Mouse (Mus musculus) kidney, adult 2 months (tissue): ENCODE measurements around the gene Ptprb. TPM values are rescaled to one million over a fixed set of nuclear protein-coding genes. Genes with fewer than 3 reads are reported as not detected.

Experiments used
- DNase-seq: peaks from one replicate; pipeline ENCODE4 v3.0.0; 2021
- H3K27ac ChIP-seq: fragments of 200-500 bp; 2 replicates; pipeline ENCODE4 v1.5.1; 2012; ENCODE audit warnings: low read depth, low read length, control low read depth, inconsistent platforms; ENCODE audit not compliant: insufficient read depth
- H3K27me3 ChIP-seq: fragments of 200-500 bp; replicated peaks from 2 replicates; pipeline ENCODE4 v1.6.1; 2012; ENCODE audit warnings: mild to moderate bottlenecking, moderate library complexity, low read length, inconsistent platforms; ENCODE audit not compliant: control insufficient read depth, insufficient read depth
- H3K36me3 ChIP-seq: fragments of 200-500 bp; 2 replicates; pipeline ENCODE4 v1.6.1; 2012; ENCODE audit warnings: mild to moderate bottlenecking, moderate library complexity, low read length, inconsistent platforms; ENCODE audit not compliant: control insufficient read depth, insufficient read depth
- H3K4me1 ChIP-seq: fragments of 200-500 bp; 2 replicates; pipeline ENCODE4 v1.6.1; 2011; ENCODE audit warnings: low read length; ENCODE audit not compliant: control insufficient read depth, insufficient read depth
- H3K4me3 ChIP-seq: fragments of 200-500 bp; 2 replicates; pipeline ENCODE4 v1.5.1; 2011; ENCODE audit warnings: mild to moderate bottlenecking, low read depth, low read length, control low read depth; ENCODE audit not compliant: insufficient read depth
- CTCF ChIP-seq: fragments of 200-500 bp; conservative IDR thresholded peaks from 2 replicates; pipeline ENCODE4 v1.5.1; 2011; ENCODE audit warnings: low read depth, mild to moderate bottlenecking, control low read depth, low read length, moderate library complexity, mixed read lengths; ENCODE audit not compliant: insufficient read depth, insufficient read length
- POLR2A ChIP-seq: fragments of 200-500 bp; IDR thresholded peaks from one replicate; pipeline ENCODE4 v1.6.1; 2011; ENCODE audit warnings: low read depth, low read length, control low read depth
- WGBS: fragments of 180-500 bp; shearing (Covaris S2); methylation state at CpG from one replicate; pipeline ENCODE4 v1.1.7; 2018; 5-methylcytosine and 5-hydroxymethylcytosine counted together
- polyA plus RNA-seq: library from polyadenylated mRNA; depleted of rRNA; stranded (reverse); fragments of >200 nt; gene quantifications from 2 replicates; pipeline ENCODE4 v1.2.3, GENCODE M21; 2012; rRNA removed

The Ptprb gene
- polyA plus RNA-seq, 1 experiment = 12.5 TPM

DNA sequence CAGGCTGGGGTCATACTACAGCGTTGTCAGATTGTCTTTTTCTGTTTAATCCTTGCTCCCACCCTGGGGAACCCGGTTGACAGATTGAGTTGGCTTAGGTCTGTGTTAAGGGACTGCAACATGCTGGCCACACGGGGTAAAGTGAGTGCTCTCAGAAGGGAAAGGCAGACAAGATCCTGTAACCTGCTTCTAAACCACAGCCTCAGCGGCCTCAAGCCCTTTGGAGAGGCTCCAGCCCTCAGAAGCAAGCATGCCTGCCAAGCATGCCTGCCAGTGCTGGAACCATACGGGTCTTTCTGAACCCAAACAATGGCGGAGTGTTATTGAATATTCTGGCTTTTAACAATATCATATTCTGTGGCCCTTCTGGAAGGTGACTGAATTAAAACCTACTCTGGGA, 149.6 kb downstream of the Ptprb start:
- Histone ChIP-seq H3K27me3 (no peaks in the 10 kb centered on the region), H3K36me3 (no peaks in the 10 kb centered on the region), H3K4me3 (no peak overlapping the region), H3K27ac (no peak overlapping the region), H3K4me1 (no peaks in the 10 kb centered on the region)
- WGBS = 85% methylated on average over 6 of the region's 6 CpGs
- no peak for TF ChIP-seq POLR2A
- TF ChIP-seq CTCF = no peak
- no peak for DNase-seq

DNA sequence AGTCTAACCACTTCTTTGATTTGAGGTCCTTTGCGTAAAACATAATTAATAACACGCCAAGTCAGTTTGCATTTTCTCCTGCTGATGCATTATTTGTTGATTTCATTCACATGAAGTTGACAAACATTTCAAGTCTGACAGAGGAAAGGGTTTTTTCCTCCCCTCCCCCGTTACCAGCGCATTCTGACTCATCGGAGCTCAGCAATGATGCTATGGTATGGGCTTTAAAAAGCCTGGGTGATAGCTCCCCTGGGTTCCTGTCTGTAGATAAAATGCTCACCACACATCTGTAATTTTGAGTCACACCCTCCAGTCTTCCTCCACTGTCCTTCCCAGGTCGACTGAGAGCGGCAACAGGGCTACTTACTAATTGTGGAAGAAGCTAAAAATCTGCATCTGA, 150.9 kb downstream of the Ptprb start:
- Histone ChIP-seq H3K4me3 (no peak overlapping the region), H3K27ac (no peak overlapping the region), H3K4me1 (no peaks in the 10 kb centered on the region), H3K36me3 (no peaks in the 10 kb centered on the region), H3K27me3 (no peaks in the 10 kb centered on the region)
- WGBS = 86% methylated on average over 7 of the region's 7 CpGs
- TF ChIP-seq CTCF (no peak), POLR2A (no peak)
- DNase-seq = no peak

DNA sequence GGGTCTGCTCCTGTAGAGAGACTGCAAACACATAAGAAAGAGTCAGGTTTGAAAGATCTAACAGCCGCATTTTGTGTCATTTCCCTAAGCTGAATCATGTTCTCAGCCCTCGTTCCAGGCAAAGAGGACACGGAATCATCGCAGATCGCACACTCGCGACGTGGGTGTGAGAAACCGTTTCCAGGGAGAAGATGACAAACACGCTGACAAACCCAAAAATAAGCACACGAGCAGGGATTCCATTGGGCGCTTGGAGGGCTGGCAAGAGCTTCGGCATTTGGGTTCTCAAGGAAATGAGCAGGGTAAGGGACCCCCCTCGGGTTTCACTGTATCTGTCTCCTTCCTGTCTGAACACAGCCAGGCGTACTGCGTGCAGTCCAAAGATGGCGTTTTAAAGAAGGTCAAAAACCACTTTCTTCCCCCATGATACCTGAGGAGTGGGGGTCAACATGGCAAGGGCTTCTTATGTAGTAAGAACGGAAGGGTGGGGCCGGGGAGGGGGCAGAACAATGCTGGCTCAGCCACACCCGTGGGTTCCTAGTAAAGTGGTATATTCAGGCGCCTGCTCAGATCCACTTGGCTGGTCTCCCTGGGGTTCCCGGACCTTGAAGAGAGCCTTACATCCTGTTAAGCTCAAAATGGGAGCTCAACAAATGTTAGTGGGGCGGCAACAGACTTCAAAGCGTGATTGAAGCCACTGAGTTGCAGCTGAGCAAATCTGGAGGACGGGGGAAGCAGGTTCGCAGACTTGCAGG, 152.9 kb downstream of the Ptprb start:
- TF ChIP-seq CTCF = no peak
- no peak for TF ChIP-seq POLR2A
- no peaks in the 10 kb centered on the region for H3K27me3 ChIP-seq
- no peak overlapping the region for H3K27ac ChIP-seq
- no peaks in the 10 kb centered on the region for H3K4me1 ChIP-seq
- 91% methylated on average over 26 of the region's 26 CpGs for WGBS
- no peak overlapping the region for H3K4me3 ChIP-seq
- H3K36me3 ChIP-seq = no peaks in the 10 kb centered on the region
- DNase-seq = no peak

DNA sequence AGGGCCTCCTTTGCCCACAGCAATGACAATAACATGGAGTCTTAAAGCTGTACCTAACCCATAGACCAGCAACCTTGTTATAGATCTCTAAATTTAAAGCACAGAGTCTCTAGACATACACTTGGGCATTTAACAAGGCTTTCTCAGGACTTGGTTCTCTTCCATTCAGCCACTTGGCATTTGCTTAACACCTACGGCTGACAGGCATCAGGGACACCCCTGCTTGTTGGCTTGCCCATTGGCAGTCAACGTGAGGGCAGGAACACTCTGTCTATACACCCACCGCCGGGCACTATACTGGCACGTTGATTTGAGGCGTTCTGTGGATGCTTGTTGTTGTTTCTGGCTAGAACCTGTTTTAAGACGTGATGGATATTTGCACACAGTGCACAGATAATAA, 157.1 kb downstream of the Ptprb start:
- Histone ChIP-seq H3K4me3 (no peak overlapping the region), H3K4me1 (no peaks in the 10 kb centered on the region), H3K36me3 (no peaks in the 10 kb centered on the region), H3K27ac (no peak overlapping the region), H3K27me3 (no peaks in the 10 kb centered on the region)
- 87% methylated on average over 7 of the region's 7 CpGs for WGBS
- TF ChIP-seq POLR2A = no peak
- TF ChIP-seq CTCF = no peak
- no peak for DNase-seq

DNA sequence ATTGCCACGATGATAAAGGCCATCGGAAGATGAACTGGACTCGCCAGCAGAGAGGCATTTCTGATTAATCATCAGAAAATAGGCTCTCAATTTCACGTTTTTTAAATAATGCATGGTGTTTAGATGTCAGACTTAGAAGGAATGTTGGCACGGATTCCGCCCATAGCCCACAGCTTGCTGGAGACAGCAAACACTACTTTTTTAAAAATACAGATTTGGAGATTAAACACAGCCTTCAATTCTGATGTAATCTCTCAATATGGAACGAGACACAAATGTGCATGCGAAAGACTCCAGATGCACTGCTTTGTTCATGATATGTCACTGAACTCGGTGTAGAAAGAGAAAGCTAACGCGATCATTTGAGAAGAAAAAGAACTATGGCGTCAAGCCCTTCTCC, 160.1 kb downstream of the Ptprb start:
- TF ChIP-seq CTCF (no peak), POLR2A (no peak)
- H3K27me3 ChIP-seq = no peaks in the 10 kb centered on the region
- 80% methylated on average over 12 of the region's 12 CpGs for WGBS

More for the DNA sequence above, 160.1 kb downstream of the Ptprb start:
- Histone ChIP-seq H3K4me3 (no peak overlapping the region), H3K36me3 (no peaks in the 10 kb centered on the region), H3K4me1 (no peaks in the 10 kb centered on the region), H3K27ac (no peak overlapping the region)
- DNase-seq = no peak

Other genes with a start within 250 kb of the Ptprb start
- gene 4933416C03Rik, start 161.6 kb upstream of the Ptprb start, polyA plus RNA-seq = not detected in 2 replicates
- 1.2 and 1.5 TPM in 2 replicates for gene Kcnmb4, start 198.4 kb downstream of the Ptprb start, polyA plus RNA-seq